Mouse (Mus musculus) cerebellum, postnatal 4 days (tissue): ENCODE measurements around the gene Tnik.

Experiments used
- DNase-seq, 2 experiments: peaks; one replicate each; pipeline ENCODE4 v3.0.0; 2022; ENCODE audit warnings: low spot score in 2 of 2, mixed read lengths in 1 of 2

The Tnik gene

GRCm38 (mm10) chr3:28350147-28350801 lies 87.3 kb downstream of the Tnik start:
- no peak for DNase-seq

GRCm38 (mm10) chr3:28358391-28358790 lies 95.4 kb downstream of the Tnik start:
- DNase-seq, result no peak

GRCm38 (mm10) chr3:28359138-28359537 lies 96.1 kb downstream of the Tnik start:
- no peak for DNase-seq

- no peak for DNase-seq
These were observed 98.0 kb downstream of the Tnik start for GRCm38 (mm10) chr3:28361056-28361455.

GRCm38 (mm10) chr3:28363441-28364125 lies 100.6 kb downstream of the Tnik start:
- no peak for DNase-seq

- no peak for DNase-seq
These were observed 105.7 kb downstream of the Tnik start for GRCm38 (mm10) chr3:28368746-28369145.

- no peak for DNase-seq
These were observed 106.3 kb downstream of the Tnik start for GRCm38 (mm10) chr3:28369266-28369665.

GRCm38 (mm10) chr3:28369698-28370097 lies 106.7 kb downstream of the Tnik start:
- DNase-seq, result no peak

- DNase-seq, result no peak
These were observed 108.6 kb downstream of the Tnik start for GRCm38 (mm10) chr3:28371583-28371982.

- no peak for DNase-seq
These were observed 109.4 kb downstream of the Tnik start for GRCm38 (mm10) chr3:28372459-28372858.

GRCm38 (mm10) chr3:28374738-28375510 lies 111.9 kb downstream of the Tnik start:
- DNase-seq, result no peak

- no peak for DNase-seq
These were observed 117.2 kb downstream of the Tnik start for GRCm38 (mm10) chr3:28380224-28380623.

- peak in 1 of 2 experiments; percentile 60 for DNase-seq
These were observed 120.6 kb downstream of the Tnik start for GRCm38 (mm10) chr3:28383526-28384126.

- no peak for DNase-seq
These were observed 122.4 kb downstream of the Tnik start for GRCm38 (mm10) chr3:28385199-28385975.

- no peak for DNase-seq
These were observed 125.5 kb downstream of the Tnik start for GRCm38 (mm10) chr3:28388540-28388939.

- DNase-seq, result no peak
These were observed 127.2 kb downstream of the Tnik start for GRCm38 (mm10) chr3:28390183-28390582.

- DNase-seq, result no peak
These were observed 129.5 kb downstream of the Tnik start for GRCm38 (mm10) chr3:28392542-28392941.

GRCm38 (mm10) chr3:28398781-28399180 lies 135.8 kb downstream of the Tnik start:
- DNase-seq, result no peak

- no peak for DNase-seq
These were observed 136.7 kb downstream of the Tnik start for GRCm38 (mm10) chr3:28399593-28400216.

- no peak for DNase-seq
These were observed 138.3 kb downstream of the Tnik start for GRCm38 (mm10) chr3:28401335-28401734.

GRCm38 (mm10) chr3:28402221-28402620 lies 139.2 kb downstream of the Tnik start:
- no peak for DNase-seq
